Mouse (Mus musculus) ES-Bruce4 (cell line): ENCODE data around the gene Adgrg5.

Experiments
- CTCF ChIP-seq: IDR thresholded peaks from one replicate; pipeline ENCODE4 v1.8.1; 2011; ENCODE audit warnings: low read depth, low read length
- EP300 ChIP-seq: IDR thresholded peaks from 2 replicates; pipeline ENCODE4 v1.6.1; 2011; ENCODE audit warnings: low read depth, low read length; ENCODE audit not compliant: insufficient read depth

DNA sequence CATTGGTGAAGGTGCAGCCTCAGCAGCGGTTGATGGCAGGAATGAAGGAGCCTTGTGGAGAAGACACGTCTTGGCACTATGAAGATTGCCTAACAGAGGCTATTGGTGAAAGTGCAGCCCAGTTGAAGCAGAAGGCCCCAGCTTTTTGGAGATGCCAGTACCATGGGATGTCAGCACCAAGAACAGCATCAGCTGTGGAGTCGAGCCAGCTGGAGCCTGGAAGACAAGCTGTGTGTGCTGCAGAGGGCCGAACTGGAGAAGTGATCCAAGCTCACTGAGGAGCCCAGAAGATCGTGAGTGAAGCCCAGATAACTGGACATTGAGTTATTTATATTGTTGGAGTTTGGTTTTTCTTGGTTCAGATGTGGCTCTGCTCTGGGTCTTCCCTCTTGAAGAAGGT, 28.6 kb downstream of the Adgrg5 start:
- TF ChIP-seq CTCF (no peak), EP300 (no peak)
